Mouse (Mus musculus) retina, postnatal 1 day (tissue): ENCODE measurements around the gene Tnfrsf14.

Source experiments
- DNase-seq: peaks from one replicate; pipeline ENCODE4 v3.0.0-alpha.2; 2012

The Tnfrsf14 gene

DNA sequence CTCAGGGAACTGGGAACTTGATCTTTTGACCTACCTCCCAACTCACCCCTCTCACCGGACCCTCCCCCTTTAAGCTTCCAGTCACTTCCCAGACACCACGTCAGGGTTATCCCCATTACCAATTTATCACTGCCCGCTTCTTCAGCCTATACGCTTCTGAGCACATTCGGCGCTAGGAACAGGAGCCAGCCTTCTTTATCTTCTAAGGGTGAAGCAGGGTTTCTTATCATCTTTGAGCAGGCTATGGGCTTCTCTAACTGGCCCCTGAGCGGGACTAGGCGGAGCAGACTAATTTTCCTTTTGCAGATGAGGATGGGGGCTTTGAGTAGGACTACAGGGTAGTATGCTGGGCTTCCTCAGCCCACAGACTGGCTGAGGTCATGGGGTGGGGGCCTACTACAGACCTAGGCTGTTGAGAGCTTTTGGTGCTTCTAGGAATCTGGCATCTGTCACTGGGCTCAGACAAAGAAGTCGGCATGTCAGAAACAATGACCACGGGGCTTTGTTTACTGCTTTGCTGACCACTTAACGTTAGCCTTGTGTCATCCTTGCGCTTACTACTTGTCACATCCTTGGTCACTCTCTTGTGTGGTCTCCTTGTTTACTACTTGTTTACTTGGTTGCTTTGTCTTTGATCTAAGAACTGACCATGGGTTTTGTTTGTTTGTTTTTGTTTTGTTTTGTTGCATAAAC, at the start of gene Tnfrsf14:
TSS of gene Tnfrsf14 (minus strand) at position 169 of the 693 bp plus-strand sequence.
- no peak for DNase-seq

DNA sequence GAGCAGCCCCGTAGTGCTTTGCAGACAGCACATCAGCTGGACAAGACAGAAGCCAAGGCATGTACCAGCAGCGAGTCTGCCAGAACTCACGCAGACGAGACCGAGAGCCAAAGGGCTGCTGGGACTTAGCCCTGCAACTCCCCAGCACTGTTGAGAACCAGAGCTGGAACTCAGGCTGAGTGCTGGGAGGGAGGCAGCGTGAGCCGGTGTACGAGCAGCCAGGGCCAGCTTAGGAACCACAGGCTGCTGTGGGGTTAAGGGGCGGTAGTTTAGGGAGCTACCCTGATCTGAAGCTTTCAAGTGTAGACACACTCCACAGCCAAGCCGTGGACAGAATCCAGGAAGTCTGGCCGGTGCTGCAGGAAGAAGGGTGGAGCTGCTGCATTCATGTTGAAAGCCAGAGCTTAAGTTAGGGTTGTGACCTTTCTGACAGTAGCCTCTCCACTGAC, 45.8 kb upstream of the Tnfrsf14 start:
- DNase-seq = no peak

DNA sequence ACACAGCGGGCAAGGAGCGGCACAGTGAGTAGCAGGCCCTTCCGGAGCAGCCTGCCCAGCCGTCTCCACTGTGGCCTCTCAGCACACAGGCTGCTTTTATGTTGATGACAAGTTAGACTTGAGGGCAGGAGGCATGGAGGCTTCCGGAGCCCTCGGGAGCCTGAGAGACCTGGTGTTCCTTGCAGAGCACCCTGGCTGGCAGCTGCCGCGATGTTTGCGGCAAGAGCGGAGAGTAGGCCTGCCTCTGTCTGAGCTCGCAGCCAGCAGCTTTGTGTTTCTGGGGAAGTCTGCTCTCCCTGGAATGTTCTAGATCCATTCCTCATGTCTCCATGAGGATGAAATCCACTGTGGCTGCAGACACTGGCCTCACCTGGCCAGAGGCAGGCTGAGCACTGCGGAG, 44.2 kb upstream of the Tnfrsf14 start:
- DNase-seq = no peak

GRCm38 (mm10) chr4:154967173-154967572, 38.8 kb upstream of the Tnfrsf14 start:
- DNase-seq = peak; percentile 74

DNA sequence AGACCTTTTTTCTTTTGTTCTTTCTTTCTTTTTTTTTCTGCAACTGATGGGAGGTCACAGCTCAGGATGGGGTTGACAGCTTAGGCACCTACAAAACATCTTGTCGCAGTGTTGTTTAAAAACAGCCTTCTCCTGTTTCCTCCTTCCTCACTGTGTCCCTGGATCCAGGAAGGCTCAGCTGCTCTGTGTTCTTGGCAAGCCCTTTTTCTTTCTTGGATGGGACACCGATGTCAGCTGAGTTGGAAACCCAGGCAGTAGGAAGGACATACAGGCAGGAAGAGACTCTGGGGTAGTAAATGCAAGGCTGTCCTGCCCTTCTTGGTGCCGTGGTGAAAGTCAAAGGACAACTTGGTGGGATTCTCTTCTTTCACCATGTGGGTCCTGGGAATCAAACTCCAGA, 37.5 kb upstream of the Tnfrsf14 start:
- no peak for DNase-seq

DNA sequence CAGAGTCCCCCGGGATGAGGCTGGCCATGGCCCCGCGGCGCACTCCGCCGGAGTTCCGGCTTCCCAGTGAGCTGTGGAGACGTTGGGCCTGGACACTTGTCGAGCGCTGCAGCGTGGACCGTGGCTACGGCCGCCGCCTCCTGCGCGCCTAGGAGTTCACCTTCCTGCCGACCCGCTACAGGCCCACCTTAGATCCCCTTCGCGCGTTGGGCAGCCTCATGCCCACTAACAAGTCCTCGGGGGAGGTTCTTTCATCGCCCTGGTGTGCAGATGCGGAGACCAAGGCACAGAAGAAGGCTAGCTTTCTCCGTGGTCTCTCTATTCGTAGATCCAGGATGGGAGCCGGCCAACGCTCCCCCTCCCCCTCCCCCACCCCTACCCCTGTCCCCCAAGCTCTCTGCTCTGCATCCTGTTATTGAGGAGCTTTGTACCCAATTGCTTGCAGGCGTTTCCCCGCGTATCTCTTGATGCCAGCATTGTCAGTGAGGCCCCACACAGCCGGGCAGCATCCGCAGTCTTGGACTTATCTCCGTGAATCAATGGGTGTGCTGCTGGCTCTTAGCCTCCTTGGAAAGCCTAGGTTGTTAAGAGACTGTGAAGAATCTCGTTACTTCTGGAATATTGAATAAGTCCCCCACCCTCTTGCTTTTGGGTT, 36.3 kb upstream of the Tnfrsf14 start:
- no peak for DNase-seq

- peak; percentile 97 for DNase-seq
These were observed 35.7 kb upstream of the Tnfrsf14 start, which contains the start of gene Pank4 for GRCm38 (mm10) chr4:154963901-154964580. Pank4 (plus strand) TSS chr4:154964123.

GRCm38 (mm10) chr4:154963190-154963836, 35.0 kb upstream of the Tnfrsf14 start:
- no peak for DNase-seq

- no peak for DNase-seq
These were observed 34.3 kb upstream of the Tnfrsf14 start for GRCm38 (mm10) chr4:154962683-154963082.

GRCm38 (mm10) chr4:154961911-154962310, 33.5 kb upstream of the Tnfrsf14 start:
- no peak for DNase-seq

DNA sequence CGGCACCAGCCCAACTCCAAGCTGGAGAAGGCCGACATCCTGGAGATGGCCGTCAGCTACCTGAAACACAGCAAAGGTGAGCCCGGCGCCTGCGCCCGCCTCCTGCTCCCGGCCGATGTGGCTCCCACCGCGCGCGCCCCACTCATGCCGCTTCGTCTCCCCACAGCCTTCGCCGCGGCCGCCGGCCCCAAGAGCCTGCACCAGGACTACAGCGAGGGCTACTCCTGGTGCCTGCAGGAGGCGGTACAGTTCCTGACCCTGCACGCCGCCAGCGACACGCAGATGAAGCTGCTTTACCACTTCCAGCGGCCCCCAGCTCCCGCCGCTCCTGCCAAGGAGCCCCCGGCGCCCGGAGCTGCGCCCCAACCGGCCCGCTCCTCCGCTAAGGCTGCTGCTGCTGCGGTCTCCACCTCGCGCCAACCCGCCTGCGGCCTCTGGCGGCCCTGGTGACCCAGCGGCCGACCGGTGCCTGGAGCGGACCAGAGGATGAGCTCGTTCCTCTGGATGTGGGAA, 32.9 kb upstream of the Tnfrsf14 start:
- DNase-seq = peak; percentile 73

DNA sequence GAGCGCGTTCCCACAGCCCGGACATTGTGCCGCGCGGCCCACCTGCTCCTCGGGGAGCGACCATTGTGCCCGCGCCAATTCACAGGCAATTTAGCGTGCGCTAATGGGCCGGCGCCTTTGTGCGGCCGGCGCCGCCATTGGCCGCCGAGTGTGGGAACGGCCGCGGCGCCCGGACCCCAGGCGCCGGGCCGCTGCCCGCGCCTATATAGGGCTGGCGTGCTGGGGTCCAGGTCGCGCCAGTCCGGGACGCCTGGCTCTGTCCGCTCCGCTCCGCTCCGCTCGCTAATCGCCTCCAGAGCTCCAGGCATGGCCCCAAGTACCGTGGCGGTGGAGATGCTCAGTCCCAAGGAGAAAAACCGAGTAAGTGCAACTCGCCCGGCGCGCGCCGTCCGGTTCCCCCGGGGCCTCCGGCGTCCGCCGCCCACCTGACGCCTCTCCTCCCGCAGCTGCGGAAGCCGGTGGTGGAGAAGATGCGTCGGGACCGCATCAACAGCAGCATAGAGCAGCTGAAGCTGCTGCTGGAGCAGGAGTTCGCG, 32.4 kb upstream of the Tnfrsf14 start, which contains the start of gene Hes5:
TSS of gene Hes5 (plus strand) at position 234 of the 536 bp plus-strand sequence.
- DNase-seq = peak; percentile 98

DNA sequence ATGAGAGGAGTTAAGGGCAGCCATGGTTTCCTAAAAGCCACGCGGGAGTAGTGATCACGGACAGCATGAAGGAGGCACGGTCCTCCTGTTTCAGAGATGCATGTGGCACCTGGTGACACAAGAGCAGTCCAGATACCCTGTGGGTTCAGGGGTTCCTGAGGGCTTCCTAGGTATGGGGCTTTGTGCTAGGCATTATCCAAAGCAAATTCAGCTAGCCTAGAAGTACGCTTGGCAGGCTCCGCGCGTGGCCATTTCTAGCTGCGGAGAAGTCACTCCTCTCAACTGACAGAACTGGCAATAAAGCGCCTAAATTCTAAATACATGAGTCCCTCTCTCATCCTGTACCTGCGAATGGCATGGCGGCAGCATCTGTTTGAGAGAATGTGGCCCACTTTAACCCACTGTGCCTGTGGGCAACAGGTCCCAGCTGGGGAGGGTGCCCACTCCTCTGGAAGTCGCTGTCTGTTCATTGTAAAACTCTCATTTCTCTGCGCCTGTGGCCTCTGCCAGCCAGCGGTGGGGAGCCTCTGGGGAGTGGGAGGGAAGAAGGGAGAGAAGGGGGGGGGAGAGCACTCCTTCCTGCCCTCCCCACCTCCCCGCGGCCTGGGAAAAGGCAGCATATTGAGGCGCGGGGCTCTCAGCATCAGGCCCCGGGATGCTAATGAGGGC, 31.8 kb upstream of the Tnfrsf14 start:
- DNase-seq = no peak

DNA sequence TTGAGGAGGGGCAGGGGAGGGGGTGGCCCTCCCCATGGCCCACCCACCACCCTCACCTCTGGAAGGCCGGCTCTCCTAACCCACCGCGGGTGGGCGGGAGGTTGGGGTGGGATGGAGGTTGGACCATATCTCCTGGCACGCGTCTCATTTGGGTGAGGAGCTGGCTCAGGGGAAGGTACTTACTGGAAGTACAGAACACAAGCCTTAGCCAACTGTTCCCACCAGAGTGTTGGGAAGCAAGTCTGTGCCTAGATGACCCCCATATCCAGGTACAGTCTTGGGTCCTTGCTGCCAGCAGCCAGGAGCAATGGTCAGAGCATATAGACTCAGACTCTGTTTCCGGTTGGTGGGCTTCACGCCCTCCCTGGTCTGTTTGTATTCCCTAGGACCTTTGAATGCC, 30.3 kb upstream of the Tnfrsf14 start:
- no peak for DNase-seq

DNA sequence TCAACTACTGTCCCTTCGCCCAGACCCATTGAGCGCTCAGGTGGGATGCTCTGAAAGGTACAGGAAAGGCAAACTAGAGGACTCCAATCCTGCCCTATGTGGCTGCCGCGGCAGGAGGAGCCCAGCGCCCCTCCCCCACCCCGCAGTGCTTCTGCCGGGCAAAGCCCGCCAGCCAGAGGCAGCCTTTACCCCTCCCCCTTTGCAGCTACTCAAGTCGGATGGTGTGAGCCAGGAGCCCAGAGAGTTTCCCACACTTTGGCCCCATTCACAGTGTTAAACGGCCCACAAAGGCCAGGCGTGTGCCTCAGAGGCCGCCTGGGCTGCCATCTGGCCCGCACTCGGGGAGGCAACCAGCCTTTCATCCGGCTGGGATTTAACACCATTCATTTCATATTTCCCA, 29.8 kb upstream of the Tnfrsf14 start:
- peak; percentile 99 for DNase-seq

DNA sequence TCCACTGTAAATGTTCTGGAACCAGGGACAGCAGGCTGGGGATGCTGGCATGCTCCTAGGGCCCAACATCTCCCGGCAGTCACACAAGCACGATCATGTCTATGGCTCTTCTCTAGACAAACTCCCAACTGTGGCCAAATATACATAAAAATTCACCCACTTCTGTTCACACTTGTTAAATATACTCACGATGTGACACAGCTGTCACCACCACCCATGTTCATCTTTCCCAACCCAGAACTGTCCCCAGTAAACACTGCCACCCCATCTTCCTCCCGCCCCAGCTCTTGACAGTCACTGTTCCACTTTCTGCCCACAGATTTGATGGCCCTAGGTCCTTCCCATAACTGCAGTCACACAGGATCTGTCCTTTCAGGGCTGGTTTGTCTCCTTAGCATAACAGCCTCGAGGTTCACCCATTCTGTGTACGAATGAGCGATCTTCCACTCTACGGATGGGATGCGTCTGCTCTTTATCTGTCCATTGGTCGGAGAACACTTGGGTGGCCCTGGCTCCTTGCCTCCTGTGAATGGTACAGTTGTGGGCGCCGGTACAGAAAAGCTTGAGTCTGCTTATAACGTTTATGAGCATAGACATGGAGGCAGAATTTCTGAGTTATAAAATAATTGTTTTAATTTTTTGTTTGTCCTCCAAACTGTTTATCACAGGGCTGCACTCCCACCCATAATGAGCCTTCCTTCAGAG, 29.1 kb upstream of the Tnfrsf14 start:
- DNase-seq = peak; percentile 61

GRCm38 (mm10) chr4:154956604-154957003, 28.2 kb upstream of the Tnfrsf14 start:
- DNase-seq = peak; percentile 11

GRCm38 (mm10) chr4:154952461-154953241, 24.3 kb upstream of the Tnfrsf14 start:
- DNase-seq = peak; percentile 94

GRCm38 (mm10) chr4:154949589-154949982, 21.2 kb upstream of the Tnfrsf14 start:
- DNase-seq = peak; percentile 80

GRCm38 (mm10) chr4:154948940-154949588, 20.7 kb upstream of the Tnfrsf14 start:
- DNase-seq = no peak
